Mouse (Mus musculus): ENCODE results near the gene Ehd4. TPM values are rescaled to one million over a fixed set of nuclear protein-coding genes. Genes with fewer than 3 reads are reported as not detected.

Gene Ehd4
- total RNA-seq, 2 experiments from 2014 or later, result 9.7 to 9.8 TPM

GRCm38 (mm10) chr2:120111596-120111995 lies 42.8 kb downstream of the Ehd4 start:
- no peak for DNase-seq (ENCODE audit: low spot score in 2 of 2)

GRCm38 (mm10) chr2:120111172-120111571 lies 43.2 kb downstream of the Ehd4 start:
- DNase-seq (ENCODE audit: low spot score in 2 of 2), result no peak

- DNase-seq (ENCODE audit: low spot score in 2 of 2), result no peak
Measured at GRCm38 (mm10) chr2:120108077-120108476, 46.3 kb downstream of the Ehd4 start.

- DNase-seq (ENCODE audit: low spot score in 2 of 2), result no peak
Measured at GRCm38 (mm10) chr2:120107446-120107845, 47.0 kb downstream of the Ehd4 start.

GRCm38 (mm10) chr2:120106397-120106973 lies 47.9 kb downstream of the Ehd4 start:
- no peak for DNase-seq (ENCODE audit: low spot score in 2 of 2)

GRCm38 (mm10) chr2:120105861-120106260 lies 48.5 kb downstream of the Ehd4 start:
- no peak for DNase-seq (ENCODE audit: low spot score in 2 of 2)

- no peak for DNase-seq (ENCODE audit: low spot score in 2 of 2)
Measured at GRCm38 (mm10) chr2:120102881-120103280, 51.5 kb downstream of the Ehd4 start.

- DNase-seq (ENCODE audit: low spot score in 2 of 2), result no peak
Measured at GRCm38 (mm10) chr2:120102450-120102849, 52.0 kb downstream of the Ehd4 start.

- DNase-seq (ENCODE audit: low spot score in 2 of 2), result no peak
Measured at GRCm38 (mm10) chr2:120101961-120102360, 52.4 kb downstream of the Ehd4 start.

- no peak for DNase-seq (ENCODE audit: low spot score in 2 of 2)
Measured at GRCm38 (mm10) chr2:120099886-120100285, 54.5 kb downstream of the Ehd4 start.

- DNase-seq (ENCODE audit: low spot score in 2 of 2), result no peak
Measured at GRCm38 (mm10) chr2:120099263-120099662, 55.1 kb downstream of the Ehd4 start.

- no peak for DNase-seq (ENCODE audit: low spot score in 2 of 2)
Measured at GRCm38 (mm10) chr2:120098781-120099202, 55.6 kb downstream of the Ehd4 start.

GRCm38 (mm10) chr2:120097868-120098267 lies 56.5 kb downstream of the Ehd4 start:
- DNase-seq (ENCODE audit: low spot score in 2 of 2), result no peak

GRCm38 (mm10) chr2:120096711-120097110 lies 57.7 kb downstream of the Ehd4 start:
- no peak for DNase-seq (ENCODE audit: low spot score in 2 of 2)

- DNase-seq (ENCODE audit: low spot score in 2 of 2), result no peak
Measured at GRCm38 (mm10) chr2:120096191-120096590, 58.2 kb downstream of the Ehd4 start.

GRCm38 (mm10) chr2:120095171-120095570 lies 59.2 kb downstream of the Ehd4 start:
- DNase-seq (ENCODE audit: low spot score in 2 of 2), result no peak

- DNase-seq (ENCODE audit: low spot score in 2 of 2), result no peak
Measured at GRCm38 (mm10) chr2:120093671-120094430, 60.6 kb downstream of the Ehd4 start.

GRCm38 (mm10) chr2:120090979-120091378 lies 63.4 kb downstream of the Ehd4 start:
- no peak for DNase-seq (ENCODE audit: low spot score in 2 of 2)

- no peak for DNase-seq (ENCODE audit: low spot score in 2 of 2)
Measured at GRCm38 (mm10) chr2:120087897-120088296, 66.5 kb downstream of the Ehd4 start.

- DNase-seq (ENCODE audit: low spot score in 2 of 2), result no peak
Measured at GRCm38 (mm10) chr2:120087391-120087790, 67.0 kb downstream of the Ehd4 start.

GRCm38 (mm10) chr2:120086038-120086437 lies 68.4 kb downstream of the Ehd4 start:
- no peak for DNase-seq (ENCODE audit: low spot score in 2 of 2)

- no peak for DNase-seq (ENCODE audit: low spot score in 2 of 2)
Measured at GRCm38 (mm10) chr2:120084593-120085361, 69.6 kb downstream of the Ehd4 start.

All from layer of hippocampus, postnatal 14 days (tissue).